Mouse (Mus musculus) spleen, adult 2 months (tissue): Measurements from ENCODE around the gene Gabbr2.

ENCODE experiments used
- CTCF ChIP-seq: fragments of 200-500 bp; IDR thresholded peaks from 2 replicates; pipeline ENCODE4 v1.5.1; 2011; ENCODE audit warnings: mild to moderate bottlenecking, inconsistent platforms; ENCODE audit not compliant: insufficient read depth, insufficient read length, insufficient replicate concordance; ENCODE audit errors: extremely low read depth
- POLR2A ChIP-seq: fragments of 200-500 bp; IDR thresholded peaks from 2 replicates; pipeline ENCODE4 v1.6.1; 2011; ENCODE audit warnings: low read depth, low read length, inconsistent platforms

GRCm38 (mm10) chr4:46684160-46684559, 307.5 kb downstream of the Gabbr2 start:
- TF ChIP-seq CTCF (no peak), POLR2A (no peak)
